Mouse (Mus musculus) heart, adult 18-20 months (tissue): ENCODE results near the gene Usp20. TPM values are rescaled to one million over a fixed set of nuclear protein-coding genes. Genes with fewer than 3 reads are reported as not detected.

ENCODE experiments used
- total RNA-seq, 2 experiments: library from RNA; stranded (reverse); gene quantifications; 2 replicates each; pipeline ENCODE4 v1.2.3; 2021

Gene Usp20
- total RNA-seq, 2 experiments from 2014 or later: 50.1 to 53.8 TPM

Other genes starting within 250 kb of the Usp20 start
- gene 1700001O22Rik, start 178.6 kb upstream of the Usp20 start, total RNA-seq: under 1 TPM; 0.49 to 0.74 TPM
- 10 to 100 TPM; 22.6 to 29.2 TPM for gene Ntmt1, start 174.5 kb upstream of the Usp20 start, total RNA-seq
- 1 to 10 TPM; 6.6 to 7.4 TPM for gene Asb6, start 151.9 kb upstream of the Usp20 start, total RNA-seq
- 1 to 10 TPM in 1 of 2 experiments, under 1 TPM in 1; 0.92 to 1.5 TPM for gene Prrx2, start 147.3 kb upstream of the Usp20 start, total RNA-seq
- 1 to 10 TPM; 1.5 to 2.6 TPM for gene Ptges, start 52.4 kb upstream of the Usp20 start, total RNA-seq
- gene Tor1b, start 29.3 kb upstream of the Usp20 start, total RNA-seq: 10 to 100 TPM; 25.2 to 29.1 TPM
- 10 to 100 TPM in 1 of 2 experiments, 1 to 10 TPM in 1; 8.8 to 10.3 TPM for gene Tor1a, start 14.3 kb upstream of the Usp20 start, total RNA-seq
- 10 to 100 TPM; 19.4 to 22.9 TPM for gene BC005624, start 78 bp upstream of the Usp20 start, total RNA-seq
- gene Fnbp1, start 159.7 kb downstream of the Usp20 start, total RNA-seq: 10 to 100 TPM; 52.3 to 62.0 TPM
- gene Gpr107, start 170.0 kb downstream of the Usp20 start, total RNA-seq: 10 to 100 TPM; 26.2 to 27.4 TPM